Mouse (Mus musculus) bone marrow, adult 2 months (tissue): ENCODE results near the gene Pcnt.

Experiments used
- CTCF ChIP-seq: fragments of 200-500 bp; IDR thresholded peaks from 2 replicates; pipeline ENCODE4 v1.5.1; 2011; ENCODE audit warnings: low read length, control low read depth; ENCODE audit not compliant: control insufficient read depth, insufficient read depth
- POLR2A ChIP-seq: fragments of 200-500 bp; IDR thresholded peaks from 2 replicates; pipeline ENCODE4 v1.6.1; 2011; ENCODE audit warnings: low read depth, mild to moderate bottlenecking, control low read depth, low read length, borderline replicate concordance; ENCODE audit not compliant: control insufficient read depth

DNA sequence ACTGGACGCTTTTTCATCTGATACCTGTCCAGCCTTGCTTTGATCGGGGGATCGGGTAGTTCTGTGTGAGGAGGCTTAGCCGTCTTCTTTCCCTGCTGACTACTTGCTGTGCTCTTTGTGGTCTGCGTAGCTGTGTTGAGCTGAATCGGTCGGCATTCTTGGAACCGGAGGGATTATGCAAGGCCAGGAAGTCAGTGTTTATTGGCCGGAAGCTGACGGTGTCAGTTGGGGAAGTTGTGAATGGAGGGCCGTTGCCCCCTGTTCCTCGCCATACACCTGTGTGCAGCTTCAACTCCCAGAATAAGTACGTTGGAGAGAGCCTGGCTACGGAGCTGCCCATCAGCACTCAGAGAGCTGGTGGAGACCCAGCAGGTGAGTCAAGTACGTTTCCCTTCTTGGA, 46.6 kb upstream of the Pcnt start:
- TF ChIP-seq CTCF: no peak
- no peak for TF ChIP-seq POLR2A
